Mouse (Mus musculus): ENCODE data around the gene Mettl17. TPM values are rescaled to one million over a fixed set of nuclear protein-coding genes. Genes with fewer than 3 reads are reported as not detected.

Gene Mettl17
- polyA plus RNA-seq, 1 experiment from 2014 or later, result 30.6 TPM

- DNase-seq (ENCODE audit: low spot score) (no peak), ATAC-seq (ENCODE audit: low read depth) (no peak)
- H3K4me2 ChIP-seq (ENCODE audit: low read depth, low read length), result no peak within 1 kb of the TSS
- WGBS, result 91% methylated on average over 9 of the region's 9 CpGs
- H3K36me3 ChIP-seq (ENCODE audit: control insufficient read depth, insufficient read depth, low read length), result peaks cover 45% of the 10 kb centered on the region
- H3K4me3 ChIP-seq (ENCODE audit: low read depth, low read length), result no peak within 1 kb of the TSS
- H3K9ac ChIP-seq (ENCODE audit: low read depth, low read length), result no peak within 1 kb of the TSS
- no peaks in the 10 kb centered on the region for H3K9me3 ChIP-seq (ENCODE audit: control insufficient read depth, low read length)
- H3K27ac ChIP-seq (replicated peaks; ENCODE audit: low read depth, low read length), result no peak within 1 kb of the TSS
- no peaks in the 10 kb centered on the region for H3K27me3 ChIP-seq (replicated peaks; ENCODE audit: control insufficient read depth, insufficient read depth, low read length)
- H3K4me1 ChIP-seq (ENCODE audit: control insufficient read depth, insufficient read depth, low read length), result no peaks in the 10 kb centered on the region
Measured at GRCm38 (mm10) chr14:51892191-51892939, 7.7 kb downstream of the Mettl17 start, which contains the start of gene Slc39a2. TSS of gene Slc39a2 (plus strand) at chr14:51892889.

- ATAC-seq (ENCODE audit: low read depth), result peak; percentile 48; the same call in 1 of the 2 replicates
- peaks cover 37% of the 10 kb centered on the region for H3K36me3 ChIP-seq (ENCODE audit: control insufficient read depth, insufficient read depth, low read length)
- no peak overlapping the region for H3K4me3 ChIP-seq (ENCODE audit: low read depth, low read length)
- no peak overlapping the region for H3K4me2 ChIP-seq (ENCODE audit: low read depth, low read length)
- no peaks in the 10 kb centered on the region for H3K9me3 ChIP-seq (ENCODE audit: control insufficient read depth, low read length)
- peak; percentile 48 for DNase-seq (ENCODE audit: low spot score)
- no peak overlapping the region for H3K27ac ChIP-seq (replicated peaks; ENCODE audit: low read depth, low read length)
- H3K9ac ChIP-seq (ENCODE audit: low read depth, low read length), result no peak overlapping the region
- no peaks in the 10 kb centered on the region for H3K27me3 ChIP-seq (replicated peaks; ENCODE audit: control insufficient read depth, insufficient read depth, low read length)
- 24% methylated on average over 10 of the region's 10 CpGs for WGBS
- no peaks in the 10 kb centered on the region for H3K4me1 ChIP-seq (ENCODE audit: control insufficient read depth, insufficient read depth, low read length)
Measured at GRCm38 (mm10) chr14:51893094-51893794, 8.6 kb downstream of the Mettl17 start.

GRCm38 (mm10) chr14:51893809-51894208, 9.2 kb downstream of the Mettl17 start:
- no peaks in the 10 kb centered on the region for H3K4me1 ChIP-seq (ENCODE audit: control insufficient read depth, insufficient read depth, low read length)
- DNase-seq (ENCODE audit: low spot score) (no peak), ATAC-seq (ENCODE audit: low read depth) (no peak)
- no peaks in the 10 kb centered on the region for H3K27me3 ChIP-seq (replicated peaks; ENCODE audit: control insufficient read depth, insufficient read depth, low read length)
- H3K9ac ChIP-seq (ENCODE audit: low read depth, low read length), result no peak overlapping the region
- H3K27ac ChIP-seq (replicated peaks; ENCODE audit: low read depth, low read length), result no peak overlapping the region
- H3K9me3 ChIP-seq (ENCODE audit: control insufficient read depth, low read length), result no peaks in the 10 kb centered on the region
- no peak overlapping the region for H3K4me2 ChIP-seq (ENCODE audit: low read depth, low read length)
- peaks cover 31% of the 10 kb centered on the region for H3K36me3 ChIP-seq (ENCODE audit: control insufficient read depth, insufficient read depth, low read length)
- WGBS, result 58% methylated on average over 3 of the region's 3 CpGs
- no peak overlapping the region for H3K4me3 ChIP-seq (ENCODE audit: low read depth, low read length)

- ATAC-seq (ENCODE audit: low read depth) (no peak), DNase-seq (ENCODE audit: low spot score) (no peak)
- no peak overlapping the region for H3K27ac ChIP-seq (replicated peaks; ENCODE audit: low read depth, low read length)
- WGBS, result 77% methylated on average over 14 of the region's 14 CpGs
- no peak overlapping the region for H3K4me3 ChIP-seq (ENCODE audit: low read depth, low read length)
- H3K9ac ChIP-seq (ENCODE audit: low read depth, low read length), result 0 out of 2 replicates have a peak overlapping the region, but pooled peaks have one; percentile 25
- H3K9me3 ChIP-seq (ENCODE audit: control insufficient read depth, low read length), result no peaks in the 10 kb centered on the region
- H3K4me1 ChIP-seq (ENCODE audit: control insufficient read depth, insufficient read depth, low read length), result no peaks in the 10 kb centered on the region
- H3K27me3 ChIP-seq (replicated peaks; ENCODE audit: control insufficient read depth, insufficient read depth, low read length), result no peaks in the 10 kb centered on the region
- H3K4me2 ChIP-seq (ENCODE audit: low read depth, low read length), result no peak overlapping the region
- H3K36me3 ChIP-seq (ENCODE audit: control insufficient read depth, insufficient read depth, low read length), result peaks cover 19% of the 10 kb centered on the region
Measured at GRCm38 (mm10) chr14:51895071-51895470, 10.4 kb downstream of the Mettl17 start.

- DNase-seq (ENCODE audit: low spot score) (no peak), ATAC-seq (ENCODE audit: low read depth) (no peak)
- Histone ChIP-seq H3K27me3 (replicated peaks; ENCODE audit: control insufficient read depth, insufficient read depth, low read length) (no peaks in the 10 kb centered on the region), H3K9me3 (ENCODE audit: control insufficient read depth, low read length) (no peaks in the 10 kb centered on the region), H3K4me2 (ENCODE audit: low read depth, low read length) (no peak overlapping the region), H3K9ac (ENCODE audit: low read depth, low read length) (no peak overlapping the region), H3K4me1 (ENCODE audit: control insufficient read depth, insufficient read depth, low read length) (no peaks in the 10 kb centered on the region), H3K27ac (replicated peaks; ENCODE audit: low read depth, low read length) (no peak overlapping the region), H3K4me3 (ENCODE audit: low read depth, low read length) (no peak overlapping the region), H3K36me3 (ENCODE audit: control insufficient read depth, insufficient read depth, low read length) (peaks cover 9% of the 10 kb centered on the region)
- WGBS, result 80% methylated on average over 6 of the region's 6 CpGs
Measured at GRCm38 (mm10) chr14:51896019-51896418, 11.4 kb downstream of the Mettl17 start.

GRCm38 (mm10) chr14:51896539-51897170, 12.0 kb downstream of the Mettl17 start:
- WGBS, result 57% methylated on average over 8 of the region's 8 CpGs
- H3K27me3 ChIP-seq (replicated peaks; ENCODE audit: control insufficient read depth, insufficient read depth, low read length), result no peaks in the 10 kb centered on the region

GRCm38 (mm10) chr14:51899351-51899750, 14.7 kb downstream of the Mettl17 start:
- H3K36me3 ChIP-seq (ENCODE audit: control insufficient read depth, insufficient read depth, low read length), result no peaks in the 10 kb centered on the region
- H3K27ac ChIP-seq (replicated peaks; ENCODE audit: low read depth, low read length), result no peak overlapping the region
- no peaks in the 10 kb centered on the region for H3K27me3 ChIP-seq (replicated peaks; ENCODE audit: control insufficient read depth, insufficient read depth, low read length)
- no peaks in the 10 kb centered on the region for H3K4me1 ChIP-seq (ENCODE audit: control insufficient read depth, insufficient read depth, low read length)
- DNase-seq (ENCODE audit: low spot score), result no peak
- no peak overlapping the region for H3K4me3 ChIP-seq (ENCODE audit: low read depth, low read length)
- no peak overlapping the region for H3K4me2 ChIP-seq (ENCODE audit: low read depth, low read length)
- ATAC-seq (ENCODE audit: low read depth), result no peak
- WGBS, result 90% methylated on average over 1 of the region's 1 CpGs
- no peak overlapping the region for H3K9ac ChIP-seq (ENCODE audit: low read depth, low read length)
- H3K9me3 ChIP-seq (ENCODE audit: control insufficient read depth, low read length), result no peaks in the 10 kb centered on the region

More at GRCm38 (mm10) chr14:51896539-51897170, 12.0 kb downstream of the Mettl17 start:
- DNase-seq (ENCODE audit: low spot score) (peak; percentile 84), ATAC-seq (ENCODE audit: low read depth) (peak; percentile 80; the same call in 1 of the 2 replicates)
- H3K4me3 ChIP-seq (ENCODE audit: low read depth, low read length), result no peak overlapping the region
- no peak overlapping the region for H3K4me2 ChIP-seq (ENCODE audit: low read depth, low read length)
- H3K36me3 ChIP-seq (ENCODE audit: control insufficient read depth, insufficient read depth, low read length), result peaks cover 3% of the 10 kb centered on the region
- no peaks in the 10 kb centered on the region for H3K9me3 ChIP-seq (ENCODE audit: control insufficient read depth, low read length)
- H3K9ac ChIP-seq (ENCODE audit: low read depth, low read length), result no peak overlapping the region
- H3K27ac ChIP-seq (replicated peaks; ENCODE audit: low read depth, low read length), result no peak overlapping the region
- no peaks in the 10 kb centered on the region for H3K4me1 ChIP-seq (ENCODE audit: control insufficient read depth, insufficient read depth, low read length)

GRCm38 (mm10) chr14:51902806-51903710, 18.4 kb downstream of the Mettl17 start:
- H3K4me2 ChIP-seq (ENCODE audit: low read depth, low read length), result no peak overlapping the region
- H3K27me3 ChIP-seq (replicated peaks; ENCODE audit: control insufficient read depth, insufficient read depth, low read length), result no peaks in the 10 kb centered on the region
- peak; percentile 76 for ATAC-seq (ENCODE audit: low read depth)

More at GRCm38 (mm10) chr14:51902806-51903710, 18.4 kb downstream of the Mettl17 start:
- Histone ChIP-seq H3K9ac (ENCODE audit: low read depth, low read length) (no peak overlapping the region), H3K27ac (replicated peaks; ENCODE audit: low read depth, low read length) (no peak overlapping the region), H3K4me1 (ENCODE audit: control insufficient read depth, insufficient read depth, low read length) (no peaks in the 10 kb centered on the region), H3K36me3 (ENCODE audit: control insufficient read depth, insufficient read depth, low read length) (0 out of 2 replicates have a peak, but pooled peaks cover 4% of the 10 kb centered on the region), H3K4me3 (ENCODE audit: low read depth, low read length) (no peak overlapping the region), H3K9me3 (ENCODE audit: control insufficient read depth, low read length) (no peaks in the 10 kb centered on the region)
- WGBS, result 55% methylated on average over 9 of the region's 9 CpGs
- DNase-seq (ENCODE audit: low spot score), result peak; percentile 68
